Mouse (Mus musculus) mouse embryonic stem cell (cell line): ENCODE data around the gene Psmg1.

Experiments
- in situ Hi-C, 2 experiments: fragments of 300-500 bp; cut with MboI; formaldehyde crosslinking; loops; 1 replicate in 1 of 2; 3 replicates in 1 of 2; pipeline ENCODE4 v1.14.3; 2019 to 2020; ENCODE audit warnings: low sequenced_read_pairs in 2 of 2, low pct_unique_long_range_greater_than_20kb in 1 of 2, mixed read lengths in 1 of 2; ENCODE audit not compliant: unreplicated experiment in 1 of 2

The Psmg1 gene

GRCm38 (mm10) chr16:95967455-95967854 is 23.3 kb downstream of the Psmg1 start:
- in situ Hi-C loops = loop anchor here (10.0 to 25.0 kb wide), 3 partner anchors 203 to 1205 kb away; no protein-coding TSS in a partner anchor

- in situ Hi-C loops = loop anchor here (10.0 to 25.0 kb wide), 3 partner anchors 200 to 1202 kb away; no protein-coding TSS in a partner anchor
Measured at GRCm38 (mm10) chr16:95964427-95965023, 26.2 kb downstream of the Psmg1 start.

- in situ Hi-C loops = loop anchor here (10.0 to 25.0 kb wide), 3 partner anchors 197 to 1199 kb away; no protein-coding TSS in a partner anchor
Measured at GRCm38 (mm10) chr16:95961484-95961883, 29.3 kb downstream of the Psmg1 start.

GRCm38 (mm10) chr16:95960689-95961088 is 30.1 kb downstream of the Psmg1 start:
- in situ Hi-C loops = loop anchor here (10.0 to 25.0 kb wide), 3 partner anchors 196 to 1198 kb away; no protein-coding TSS in a partner anchor

GRCm38 (mm10) chr16:95958080-95958479 is 32.7 kb downstream of the Psmg1 start:
- in situ Hi-C loops = loop anchor here (10.0 to 25.0 kb wide), 3 partner anchors 343 to 1196 kb away; no protein-coding TSS in a partner anchor

GRCm38 (mm10) chr16:95956618-95957017 is 34.1 kb downstream of the Psmg1 start:
- in situ Hi-C loops = loop anchor here (10.0 to 25.0 kb wide), 3 partner anchors 342 to 1194 kb away; no protein-coding TSS in a partner anchor

GRCm38 (mm10) chr16:95955716-95956346 is 34.9 kb downstream of the Psmg1 start:
- in situ Hi-C loops = loop anchor here (10.0 to 25.0 kb wide), 3 partner anchors 341 to 1194 kb away; no protein-coding TSS in a partner anchor

- in situ Hi-C loops = loop anchor here (10.0 to 25.0 kb wide), 3 partner anchors 340 to 1192 kb away; no protein-coding TSS in a partner anchor
Measured at GRCm38 (mm10) chr16:95954341-95954740, 36.4 kb downstream of the Psmg1 start.

- in situ Hi-C loops = loop anchor here (10.0 to 25.0 kb wide), 3 partner anchors 338 to 1191 kb away; no protein-coding TSS in a partner anchor
Measured at GRCm38 (mm10) chr16:95953159-95953650, 37.6 kb downstream of the Psmg1 start.

- in situ Hi-C loops = loop anchor here (10.0 to 25.0 kb wide), 3 partner anchors 337 to 1189 kb away; no protein-coding TSS in a partner anchor
Measured at GRCm38 (mm10) chr16:95951471-95951870, 39.3 kb downstream of the Psmg1 start.

- in situ Hi-C loops = no loop called here
Measured at GRCm38 (mm10) chr16:95945389-95946311, 45.1 kb downstream of the Psmg1 start.

GRCm38 (mm10) chr16:95943186-95943585 is 47.6 kb downstream of the Psmg1 start:
- in situ Hi-C loops = no loop called here

GRCm38 (mm10) chr16:95941575-95941974 is 49.2 kb downstream of the Psmg1 start:
- in situ Hi-C loops = no loop called here

GRCm38 (mm10) chr16:95935495-95935961 is 55.2 kb downstream of the Psmg1 start:
- in situ Hi-C loops = no loop called here

GRCm38 (mm10) chr16:95932860-95933259 is 57.9 kb downstream of the Psmg1 start:
- in situ Hi-C loops = no loop called here

GRCm38 (mm10) chr16:95931509-95931908 is 59.3 kb downstream of the Psmg1 start:
- in situ Hi-C loops = no loop called here
